Mouse (Mus musculus) B cell, adult 2 months (primary cell): ENCODE data around the gene Olfr765.
A peak's percentile ranks its signal among the peaks of the same experiment; 100 is the strongest.
"Not testable (repeated sequence)": the region's sequence is repeated elsewhere in the genome, so short reads cannot be mapped to it uniquely, and the experiment has no call there.

ENCODE experiments used
- DNase-seq, 2 experiments: peaks; one replicate each; pipeline ENCODE4 v3.0.0; 2022

The Olfr765 gene

DNA sequence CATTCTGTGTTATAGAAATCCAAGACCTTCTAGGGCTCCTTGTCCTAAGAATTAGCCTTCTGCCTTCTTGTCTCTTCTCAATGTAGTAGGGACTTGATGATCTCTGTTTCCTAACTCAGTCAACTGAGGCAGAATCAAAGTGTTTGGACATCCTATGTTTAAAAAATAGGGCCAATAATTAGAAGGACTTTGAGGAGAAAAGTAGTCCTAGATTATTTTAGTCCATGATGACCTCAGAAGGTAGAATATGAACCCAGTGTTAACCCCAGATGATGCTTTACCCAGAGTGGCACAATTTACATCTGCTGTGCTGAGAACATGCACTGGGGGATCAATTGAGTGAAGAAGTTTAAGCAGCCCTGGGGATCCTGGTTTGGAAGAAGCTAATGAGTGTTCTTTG is at the start of gene Olfr765:
Olfr765 (minus strand) TSS at position 101 of the 400 bp plus-strand sequence.
- DNase-seq, result not testable (repeated sequence)

DNA sequence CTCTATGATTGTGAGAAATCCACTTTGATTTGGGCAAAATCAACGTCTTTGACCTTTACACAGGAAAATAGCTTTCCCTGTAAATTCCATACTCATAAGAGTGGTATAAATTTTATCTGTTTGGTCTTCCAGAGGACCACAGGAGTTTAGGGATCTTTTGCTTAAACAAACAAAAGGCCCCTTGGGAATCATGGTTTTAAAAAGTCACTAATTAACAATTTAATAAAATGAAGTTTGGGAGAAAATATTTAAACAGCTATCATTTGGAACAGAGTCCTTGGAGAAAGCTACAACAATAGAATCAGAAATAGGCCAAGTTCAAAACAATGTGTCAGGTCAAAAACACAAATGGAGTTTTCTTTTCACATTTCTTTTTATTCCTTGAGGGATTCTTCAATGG is 49.5 kb upstream of the Olfr765 start, which contains the start of gene Olfr768:
Olfr768 (minus strand) TSS at position 101 of the 400 bp plus-strand sequence.
- DNase-seq, result no peak

DNA sequence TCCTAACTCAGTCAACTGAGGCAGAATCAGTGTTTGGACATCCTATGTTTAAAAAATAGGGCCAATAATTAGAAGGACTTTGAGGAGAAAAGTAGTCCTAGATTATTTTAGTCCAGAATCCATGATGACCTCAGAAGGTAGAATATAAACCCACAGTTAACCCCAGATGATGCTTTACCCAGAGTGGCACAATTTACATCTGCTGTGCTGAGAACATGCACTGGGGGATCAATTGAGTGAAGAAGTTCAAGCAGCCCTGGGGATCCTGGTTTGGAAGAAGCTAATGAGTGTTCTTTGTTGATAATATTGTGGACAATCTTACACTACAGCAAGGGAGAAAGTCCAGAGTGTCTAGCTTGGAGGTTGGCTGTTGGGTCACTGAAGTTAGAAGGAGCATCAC is 33.0 kb upstream of the Olfr765 start, which contains the start of gene Olfr767:
Olfr767 (minus strand) TSS at position 101 of the 400 bp plus-strand sequence.
- not testable (repeated sequence) for DNase-seq

DNA sequence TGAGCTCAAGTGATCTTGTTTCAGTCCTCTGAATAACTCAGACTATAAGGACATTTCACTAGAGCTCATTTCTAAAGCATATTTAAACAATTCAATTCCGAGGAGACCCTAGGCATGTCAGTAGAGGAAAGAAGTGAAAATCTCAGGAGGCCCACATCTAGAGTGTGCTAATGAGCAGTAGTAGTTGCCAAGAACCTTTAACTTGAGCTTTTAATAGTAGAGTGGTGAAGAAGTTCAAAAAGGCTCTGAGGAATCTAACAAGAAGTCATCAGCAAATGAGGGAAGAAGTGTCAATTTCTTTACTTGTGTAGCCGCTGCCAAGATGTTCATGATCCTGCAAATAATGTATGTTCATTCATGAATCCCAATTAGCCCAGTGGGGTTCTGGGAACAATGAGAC is 19.1 kb upstream of the Olfr765 start, which contains the start of gene Olfr766-ps1:
Olfr766-ps1 (minus strand) TSS at position 101 of the 400 bp plus-strand sequence.
- DNase-seq, result no peak

- DNase-seq, result no peak
These were observed 10.0 kb downstream of the Olfr765 start, which contains the start of gene Olfr764-ps1 for GRCm38 (mm10) chr10:129039796-129040195. Olfr764-ps1 (minus strand) TSS chr10:129039896.

GRCm38 (mm10) chr10:129028343-129028742 is 21.5 kb downstream of the Olfr765 start:
- DNase-seq, result no peak

DNA sequence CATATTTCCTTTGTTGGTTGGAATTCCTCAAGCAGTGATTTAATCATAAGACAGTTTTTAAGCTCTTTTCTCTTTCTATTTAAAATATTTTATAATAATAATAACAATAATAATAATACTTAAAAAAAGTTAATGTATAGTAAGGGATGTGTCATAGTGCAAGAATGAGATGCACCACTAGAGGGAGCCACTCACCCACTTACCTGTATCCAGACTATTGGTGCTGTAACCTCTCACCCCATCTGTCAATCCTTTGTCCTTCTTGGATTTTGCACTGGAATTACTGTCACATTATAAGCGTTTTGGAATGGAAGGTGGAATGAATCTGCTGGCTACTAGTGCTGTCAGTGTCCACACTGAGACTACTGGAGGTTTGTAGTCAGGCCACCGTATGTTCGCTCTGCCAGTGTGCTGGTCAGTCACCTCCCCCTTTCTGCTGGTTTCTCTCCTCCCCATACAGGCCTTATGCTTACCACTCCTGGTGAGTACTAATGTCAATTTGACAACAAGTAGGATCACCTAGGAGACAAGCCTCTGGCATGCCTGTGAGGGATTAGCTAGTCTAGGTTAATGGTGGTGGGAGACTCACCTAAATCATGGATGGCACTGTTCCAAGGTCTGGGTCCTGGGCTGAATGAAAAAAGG is 23.7 kb downstream of the Olfr765 start:
- DNase-seq, result peak; percentile 37 to 54

DNA sequence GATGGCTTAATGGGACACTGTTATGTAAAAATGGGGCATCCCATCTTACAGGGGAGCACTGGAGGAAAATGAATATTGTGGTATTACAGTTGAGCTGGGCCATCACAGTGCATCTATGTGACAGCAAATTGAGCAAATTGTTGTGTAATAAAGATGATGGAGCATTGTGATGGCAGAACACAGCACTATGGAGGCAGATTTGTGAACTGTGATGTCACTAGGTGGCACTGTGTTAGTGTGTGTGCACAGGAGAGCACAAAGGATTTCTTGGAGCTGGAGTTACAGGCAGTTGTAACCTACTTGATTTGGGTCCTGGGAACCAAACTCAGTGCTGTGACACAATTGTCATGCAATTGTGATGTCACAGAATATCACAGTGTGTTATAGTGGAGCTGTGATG is 26.5 kb downstream of the Olfr765 start:
- DNase-seq, result no peak

- no peak for DNase-seq
These were observed 35.3 kb downstream of the Olfr765 start for GRCm38 (mm10) chr10:129014477-129014876.

- not testable (repeated sequence) for DNase-seq
These were observed 38.3 kb downstream of the Olfr765 start for GRCm38 (mm10) chr10:129011511-129011910.

DNA sequence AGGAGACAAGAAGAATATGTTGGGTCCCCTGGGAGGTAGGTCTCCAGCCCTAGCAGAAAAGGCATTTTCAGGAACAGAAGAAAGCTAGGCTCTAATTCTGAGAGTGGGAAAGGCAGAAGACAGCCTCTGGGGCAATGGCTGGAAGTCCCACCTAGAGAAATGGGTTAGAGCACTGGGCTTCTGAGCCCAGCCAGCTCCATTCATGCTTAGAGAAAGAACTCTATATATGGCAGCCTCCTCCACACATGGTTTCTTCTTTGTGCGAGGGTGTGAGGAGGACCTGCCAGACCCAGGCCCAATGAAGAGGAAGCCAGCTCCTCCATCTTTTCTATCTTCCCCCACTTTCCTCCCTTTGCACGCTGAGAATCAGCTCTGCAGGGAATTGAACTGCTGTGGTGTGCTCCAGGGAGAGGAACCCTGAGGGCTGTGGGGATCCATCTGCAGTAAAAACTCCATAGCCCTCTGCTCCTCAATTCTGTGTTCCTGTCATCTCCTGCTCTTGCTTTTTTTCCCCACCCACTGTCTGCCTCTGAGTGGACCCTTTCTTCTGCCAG is 39.4 kb downstream of the Olfr765 start, which contains the start of gene Olfr763:
Olfr763 (plus strand) TSS at position 504 of the 554 bp plus-strand sequence.
- no peak for DNase-seq

GRCm38 (mm10) chr10:129004032-129004920 is 45.5 kb downstream of the Olfr765 start:
- DNase-seq, result no peak

- DNase-seq, result no peak
These were observed 53.2 kb downstream of the Olfr765 start for GRCm38 (mm10) chr10:128996523-128997040.

DNA sequence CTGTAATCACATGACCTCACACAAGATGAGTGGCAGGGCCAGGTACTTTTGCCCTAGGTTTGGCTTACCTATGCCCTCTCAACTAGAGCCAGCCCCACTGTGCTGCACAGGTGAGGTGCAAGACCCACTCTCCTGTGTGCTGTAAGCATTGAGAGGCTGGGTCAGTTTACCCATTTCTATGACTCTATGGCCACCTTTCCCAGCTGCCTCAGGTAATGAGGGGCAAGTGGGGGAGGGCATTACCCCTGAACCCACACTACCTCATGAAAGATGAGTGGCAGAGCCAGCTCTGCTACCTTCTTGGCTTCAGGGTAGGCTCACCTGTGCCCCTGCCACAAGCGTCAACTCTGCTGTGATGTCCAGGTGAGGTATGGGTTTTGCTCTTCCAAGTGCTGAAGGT is 54.0 kb downstream of the Olfr765 start:
- no peak for DNase-seq
